Mouse (Mus musculus) cerebellum, adult 2 months (tissue): ENCODE measurements around the gene Snx21. TPM values are rescaled to one million over a fixed set of nuclear protein-coding genes. Genes with fewer than 3 reads are reported as not detected.
A peak's percentile ranks its signal among the peaks of the same experiment; 100 is the strongest.
"Not testable (repeated sequence)": the region's sequence is repeated elsewhere in the genome, so short reads cannot be mapped to it uniquely, and the experiment has no call there.

ENCODE experiments used
- DNase-seq, 2 experiments: peaks; one replicate each; pipeline ENCODE4 v3.0.0; 2021
- H3K27ac ChIP-seq: fragments of 200-500 bp; 2 replicates; pipeline ENCODE4 v1.5.1; 2012; ENCODE audit warnings: low read length, control low read depth, inconsistent platforms; ENCODE audit not compliant: insufficient read depth
- H3K27me3 ChIP-seq: fragments of 200-500 bp; 2 replicates; pipeline ENCODE4 v1.6.1; 2012; ENCODE audit warnings: inconsistent platforms, mild to moderate bottlenecking, low read length, moderate library complexity; ENCODE audit not compliant: control insufficient read depth, insufficient read depth
- H3K4me1 ChIP-seq: fragments of 200-500 bp; 2 replicates; pipeline ENCODE4 v1.6.1; 2011; ENCODE audit warnings: low read length; ENCODE audit not compliant: control insufficient read depth, insufficient read depth
- H3K4me3 ChIP-seq: fragments of 200-500 bp; replicated peaks from 2 replicates; pipeline ENCODE3; 2011; ENCODE audit warnings: mild to moderate bottlenecking, low read depth, low read length, control low read depth; ENCODE audit not compliant: insufficient read depth
- CTCF ChIP-seq: fragments of 200-500 bp; IDR thresholded peaks from 2 replicates; pipeline ENCODE4 v1.5.1; 2011; ENCODE audit warnings: low read depth, mild to moderate bottlenecking, control low read depth, low read length, moderate library complexity, borderline replicate concordance; ENCODE audit not compliant: insufficient read depth
- POLR2A ChIP-seq: fragments of 200-500 bp; IDR thresholded peaks from 2 replicates; pipeline ENCODE4 v1.6.1; 2011; ENCODE audit warnings: low read length, control low read depth, borderline replicate concordance; ENCODE audit not compliant: insufficient read depth
- WGBS: fragments of 180-500 bp; shearing (Covaris S2); methylation state at CpG from one replicate; pipeline ENCODE4 v1.1.7; 2018; 5-methylcytosine and 5-hydroxymethylcytosine counted together
- polyA plus RNA-seq: library from polyadenylated mRNA; depleted of rRNA; stranded (reverse); fragments of >200 nt; gene quantifications from 2 replicates; pipeline ENCODE4 v1.2.3, GENCODE M21; 2012

Gene Snx21
- polyA plus RNA-seq, 1 experiment, result 70.7 TPM

- Histone ChIP-seq H3K27me3 (no peaks in the 10 kb centered on the region), H3K4me1 (peaks cover 27% of the 10 kb centered on the region), H3K27ac (no peak overlapping the region), H3K4me3 (no peak overlapping the region)
- DNase-seq, result peak in 1 of 2 experiments; percentile 26
- TF ChIP-seq POLR2A (peak; percentile 8; the same call in 1 of the 2 replicates), CTCF (no peak)
- 77% methylated on average over 12 of the region's 12 CpGs for WGBS
These were observed 7.0 kb downstream of the Snx21 start for GRCm38 (mm10) chr2:164792400-164793190.

DNA sequence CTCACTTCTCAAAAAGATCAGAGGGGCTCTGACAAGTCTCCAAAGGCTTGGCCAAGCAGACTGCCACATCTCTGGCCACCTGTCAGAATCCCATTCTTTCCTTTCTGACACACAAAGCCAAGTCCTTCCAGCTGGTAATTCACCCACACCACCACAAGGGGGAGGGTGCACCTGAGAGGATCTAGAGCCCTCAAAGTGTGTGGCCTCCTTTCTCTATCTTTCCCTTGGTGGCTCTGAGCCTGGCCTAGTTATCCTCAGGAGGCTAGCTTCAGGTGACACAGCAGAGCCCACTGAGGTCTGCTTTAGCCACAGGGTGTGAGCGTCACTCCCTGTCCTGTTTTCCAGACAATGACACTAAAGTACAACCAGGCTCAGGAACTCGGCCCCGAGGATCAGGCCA is 7.6 kb downstream of the Snx21 start:
- Histone ChIP-seq H3K4me3 (no peak overlapping the region), H3K4me1 (peaks cover 27% of the 10 kb centered on the region), H3K27me3 (no peaks in the 10 kb centered on the region), H3K27ac (no peak overlapping the region)
- TF ChIP-seq CTCF (peak; percentile 75; the same call in 1 of the 2 replicates), POLR2A (no peak)
- peak; percentile 76 to 77 for DNase-seq
- WGBS, result 57% methylated on average over 3 of the region's 3 CpGs

DNA sequence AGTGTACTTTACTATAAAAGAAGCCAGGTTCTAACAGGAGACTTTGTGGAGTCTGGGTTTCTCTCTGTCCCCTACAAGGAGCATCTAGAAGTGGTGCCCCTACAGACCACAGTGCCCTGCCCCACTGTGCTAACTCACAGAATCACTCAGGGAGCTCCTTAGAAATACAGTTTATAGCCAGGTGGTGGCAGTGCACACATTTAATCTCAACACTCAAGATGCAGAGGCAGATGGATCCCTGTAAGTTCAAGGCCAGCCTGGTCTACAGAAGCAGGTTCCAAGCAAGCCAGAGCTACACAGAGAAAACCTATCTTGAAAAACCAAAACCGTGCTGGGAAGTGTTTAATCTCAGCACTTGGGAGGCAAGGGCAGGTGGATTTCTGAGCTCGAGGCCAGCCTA is 8.1 kb downstream of the Snx21 start:
- peaks cover 23% of the 10 kb centered on the region for H3K4me1 ChIP-seq
- no peak for DNase-seq
- H3K4me3 ChIP-seq, result no peak overlapping the region
- WGBS, result 88% methylated on average over 2 of the region's 2 CpGs
- TF ChIP-seq CTCF, result no peak
- TF ChIP-seq POLR2A, result no peak
- H3K27me3 ChIP-seq, result no peaks in the 10 kb centered on the region
- no peak overlapping the region for H3K27ac ChIP-seq

DNA sequence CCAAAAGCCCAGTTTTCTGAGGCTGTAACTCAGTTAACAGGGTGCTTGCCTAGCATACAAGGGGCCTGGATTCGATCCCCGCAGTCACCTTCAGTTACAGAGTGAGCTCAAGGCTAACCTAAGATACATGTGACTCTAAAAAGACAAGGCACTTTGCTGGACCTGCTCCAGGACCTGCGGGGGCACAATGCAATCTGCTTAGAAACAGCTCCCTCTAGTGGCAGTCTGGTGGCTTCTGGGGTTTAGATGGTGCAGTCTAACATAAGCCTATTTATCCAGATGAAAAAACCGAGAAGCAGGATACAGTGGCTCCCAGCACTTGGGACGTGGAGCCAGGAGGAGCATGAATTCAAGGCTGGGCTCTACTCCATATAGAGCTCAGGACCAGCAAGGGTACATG is 8.7 kb downstream of the Snx21 start:
- H3K4me3 ChIP-seq, result no peak overlapping the region
- peaks cover 19% of the 10 kb centered on the region for H3K4me1 ChIP-seq
- TF ChIP-seq CTCF (peak; percentile 85), POLR2A (no peak)
- H3K27ac ChIP-seq, result no peak overlapping the region
- peak; percentile 84 for DNase-seq
- WGBS, result 24% methylated on average over 5 of the region's 5 CpGs
- H3K27me3 ChIP-seq, result no peaks in the 10 kb centered on the region

GRCm38 (mm10) chr2:164795868-164796267 is 10.2 kb downstream of the Snx21 start:
- Histone ChIP-seq H3K27me3 (no peaks in the 10 kb centered on the region), H3K27ac (no peak overlapping the region), H3K4me1 (peaks cover 19% of the 10 kb centered on the region), H3K4me3 (no peak overlapping the region)
- no peak for DNase-seq
- WGBS, result 76% methylated on average over 4 of the region's 4 CpGs
- TF ChIP-seq CTCF (no peak), POLR2A (no peak)

DNA sequence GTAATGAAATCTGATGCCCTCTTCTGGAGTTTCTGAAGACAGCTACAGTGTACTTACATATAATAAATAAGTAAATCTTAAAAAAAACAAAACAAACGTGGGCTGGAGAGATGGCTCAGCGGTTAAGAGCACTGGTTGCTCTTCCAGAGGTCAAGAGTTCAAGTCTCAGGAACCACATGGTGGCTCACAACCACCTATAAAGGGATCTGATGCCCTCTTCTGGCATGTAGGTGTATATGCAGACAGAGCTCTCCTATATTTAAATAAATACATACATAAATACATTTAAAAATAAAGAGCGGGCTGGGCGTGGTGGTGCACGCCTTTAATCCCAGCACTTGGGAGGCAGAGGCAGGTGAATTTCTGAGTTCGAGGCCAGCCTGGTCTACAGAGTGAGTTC is 12.9 kb downstream of the Snx21 start:
- WGBS, result 78% methylated on average over 6 of the region's 6 CpGs
- not testable (repeated sequence) for H3K27me3 ChIP-seq, H3K4me3 ChIP-seq, DNase-seq, H3K4me1 ChIP-seq, H3K27ac ChIP-seq
- peak; percentile 1; the same call in 1 of the 2 replicates for TF ChIP-seq CTCF

DNA sequence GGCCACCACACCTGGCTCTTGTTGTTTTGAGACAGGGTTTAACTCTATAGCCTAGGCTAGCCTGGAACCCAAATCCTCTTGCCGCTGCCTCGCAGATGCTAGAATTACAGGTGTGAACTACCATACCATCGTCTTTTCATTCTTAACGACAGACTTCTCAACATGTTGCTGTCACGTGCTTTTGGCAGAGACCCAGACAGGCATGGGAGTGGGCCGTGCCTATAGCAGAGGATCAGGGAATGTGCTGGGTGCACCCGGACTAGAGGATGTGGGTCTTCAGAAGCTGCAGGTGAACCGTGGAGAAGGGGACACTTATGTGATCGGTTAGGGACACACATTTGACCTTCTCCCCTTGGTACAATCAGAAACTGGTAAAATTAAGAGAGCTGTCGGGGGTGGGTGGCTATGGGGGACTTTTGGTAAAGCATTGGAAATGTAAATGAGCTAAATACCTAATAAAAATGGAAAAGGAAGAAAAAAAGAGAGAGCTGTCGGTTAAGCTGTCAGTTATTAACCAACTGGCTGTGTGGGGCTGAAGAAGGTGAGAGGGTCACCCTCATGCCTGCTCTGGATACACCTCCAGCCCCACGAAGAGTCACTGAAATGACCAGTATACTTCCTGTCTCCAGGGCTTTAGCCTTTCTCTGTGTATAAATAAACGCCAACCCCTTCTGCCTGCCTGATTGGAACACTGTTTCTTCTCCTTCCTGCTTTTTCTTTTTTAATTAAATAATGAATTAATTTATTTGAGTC is 14.8 kb downstream of the Snx21 start:
- DNase-seq, result no peak
- H3K4me1 ChIP-seq, result peaks cover 5% of the 10 kb centered on the region; the same call in 1 of the 2 replicates
- no peaks in the 10 kb centered on the region for H3K27me3 ChIP-seq
- 83% methylated on average over 13 of the region's 13 CpGs for WGBS
- TF ChIP-seq CTCF (no peak), POLR2A (no peak)
- no peak overlapping the region for H3K27ac ChIP-seq
- no peak overlapping the region for H3K4me3 ChIP-seq

DNA sequence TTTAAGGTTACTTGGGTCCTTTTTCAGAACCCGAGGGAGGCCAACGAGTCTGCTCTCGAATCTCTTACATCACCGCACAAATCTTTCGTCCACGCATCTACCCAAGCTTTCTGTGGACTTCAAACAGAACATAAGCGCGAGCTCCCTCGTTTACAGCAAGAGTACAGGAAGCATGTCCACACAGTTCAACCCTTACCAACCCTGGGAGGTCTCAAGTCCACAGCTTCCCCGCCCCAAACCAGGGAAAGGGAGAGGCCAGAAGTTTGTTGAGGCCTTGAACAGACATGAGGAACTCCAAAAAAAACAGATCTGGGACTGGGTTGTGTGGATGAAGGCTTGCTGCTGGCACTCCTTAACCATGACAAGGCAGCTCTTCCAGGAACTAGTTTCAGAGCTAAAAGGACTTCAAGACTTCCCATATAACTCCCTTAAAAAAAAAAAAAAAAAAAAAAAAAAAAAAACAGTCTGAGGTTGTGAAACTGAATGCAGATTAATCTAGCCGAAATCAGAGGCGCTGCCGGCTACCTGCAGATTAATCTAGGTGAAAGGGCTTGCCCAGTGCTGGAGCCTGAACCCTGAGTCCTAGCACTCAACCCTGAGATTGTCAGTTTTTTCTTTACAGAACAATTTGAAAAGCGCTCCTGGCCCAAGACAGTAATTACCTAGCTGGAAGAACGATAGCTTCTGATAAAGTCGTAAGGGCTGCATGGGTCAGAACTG is 17.7 kb downstream of the Snx21 start:
- WGBS, result 89% methylated on average over 16 of the region's 16 CpGs
- Histone ChIP-seq H3K4me3 (peak overlapping the region; percentile 28), H3K4me1 (peaks cover 5% of the 10 kb centered on the region; the same call in 1 of the 2 replicates), H3K27me3 (no peaks in the 10 kb centered on the region), H3K27ac (no peak overlapping the region)
- no peak for TF ChIP-seq CTCF
- no peak for TF ChIP-seq POLR2A
- DNase-seq, result no peak
